Mouse (Mus musculus) intestine, postnatal 0 days (tissue): Measurements from ENCODE around the gene Zfp512. TPM values are rescaled to one million over a fixed set of nuclear protein-coding genes. Genes with fewer than 3 reads are reported as not detected.
A peak's percentile ranks its signal among the peaks of the same experiment; 100 is the strongest.

Source experiments
- ATAC-seq: fragments of 200-750 bp; cut with Nextera tagmentation; 2 replicates; pipeline ENCODE4 v1.8.0; 2017; ENCODE audit warnings: mild to moderate bottlenecking, moderate TSS enrichment, moderate library complexity
- H3K27ac ChIP-seq: fragments of 300-500 bp; sonication (generic); 2 replicates; pipeline ENCODE4 v1.5.1; 2014; ENCODE audit warnings: mild to moderate bottlenecking, low read depth, low read length, moderate library complexity
- H3K27me3 ChIP-seq: fragments of 300-500 bp; sonication (generic); replicated peaks from 2 replicates; pipeline ENCODE4 v1.6.1; 2014; ENCODE audit warnings: low read length, mixed read lengths; ENCODE audit not compliant: control insufficient read depth, insufficient read depth
- H3K36me3 ChIP-seq: fragments of 300-500 bp; sonication (generic); 2 replicates; pipeline ENCODE4 v1.6.1; 2014; ENCODE audit warnings: mild to moderate bottlenecking, moderate library complexity; ENCODE audit not compliant: control insufficient read depth, insufficient read depth
- H3K4me1 ChIP-seq: fragments of 300-500 bp; sonication (generic); replicated peaks from 2 replicates; pipeline ENCODE4 v1.6.1; 2014; ENCODE audit warnings: antibody characterized with exemption, low read length, mixed read lengths; ENCODE audit not compliant: control insufficient read depth, insufficient read depth
- H3K4me2 ChIP-seq: fragments of 300-500 bp; sonication (generic); replicated peaks from 2 replicates; pipeline ENCODE4 v1.6.1; 2014; ENCODE audit warnings: low read depth, mild to moderate bottlenecking, moderate library complexity
- H3K4me3 ChIP-seq: fragments of 300-500 bp; sonication (generic); 2 replicates; pipeline ENCODE4 v1.5.1; 2014; ENCODE audit warnings: low read depth, low read length
- H3K9ac ChIP-seq: fragments of 300-500 bp; sonication (generic); 2 replicates; pipeline ENCODE4 v1.6.1; 2014; ENCODE audit warnings: mild to moderate bottlenecking, low read depth, low read length
- H3K9me3 ChIP-seq: fragments of 300-500 bp; sonication (generic); 2 replicates; pipeline ENCODE4 v1.6.1; 2016; ENCODE audit warnings: mixed run types; ENCODE audit not compliant: control insufficient read depth
- CTCF ChIP-seq: sonication (generic); IDR thresholded peaks from 2 replicates; pipeline ENCODE4 v1.5.1; 2016; ENCODE audit warnings: low read depth, mild to moderate bottlenecking, control low read depth, antibody characterized with exemption, moderate library complexity
- WGBS: fragments of 180-500 bp; shearing (Covaris S2); extraction: QIAGEN DNeasy Blood & Tissue Kit; methylation state at CpG from one replicate; pipeline ENCODE4 v1.1.7; 2014; 5-methylcytosine and 5-hydroxymethylcytosine counted together
- polyA plus RNA-seq: library from polyadenylated mRNA; unstranded; fragments of >200 nt; fragmentation: Nextera tagmentation; extraction: Ambion mirVana; gene quantifications from 2 replicates; pipeline ENCODE4 v1.2.1, GENCODE M21; 2015

Zfp512 gene
- polyA plus RNA-seq, 1 experiment from 2014 or later, result 9.3 TPM

GRCm38 (mm10) chr5:31469711-31470110 lies 17.5 kb downstream of the Zfp512 start:
- H3K4me2 ChIP-seq, result no peak overlapping the region
- 90% methylated on average over 6 of the region's 6 CpGs for WGBS
- no peak overlapping the region for H3K27ac ChIP-seq
- no peak for ATAC-seq
- TF ChIP-seq CTCF, result no peak
- no peak overlapping the region for H3K9ac ChIP-seq
- H3K4me1 ChIP-seq, result no peaks in the 10 kb centered on the region
- peaks cover 72% of the 10 kb centered on the region for H3K36me3 ChIP-seq
- no peaks in the 10 kb centered on the region for H3K27me3 ChIP-seq
- H3K4me3 ChIP-seq, result no peak overlapping the region
- no peaks in the 10 kb centered on the region for H3K9me3 ChIP-seq

GRCm38 (mm10) chr5:31470334-31470733 lies 18.1 kb downstream of the Zfp512 start:
- H3K36me3 ChIP-seq, result peaks cover 75% of the 10 kb centered on the region
- no peaks in the 10 kb centered on the region for H3K27me3 ChIP-seq
- no peak overlapping the region for H3K9ac ChIP-seq
- H3K4me2 ChIP-seq, result no peak overlapping the region
- peak; percentile 81 for TF ChIP-seq CTCF
- H3K27ac ChIP-seq, result no peak overlapping the region
- WGBS, result 73% methylated on average over 7 of the region's 7 CpGs
- no peak for ATAC-seq
- no peaks in the 10 kb centered on the region for H3K9me3 ChIP-seq
- H3K4me3 ChIP-seq, result no peak overlapping the region
- no peaks in the 10 kb centered on the region for H3K4me1 ChIP-seq

- no peak overlapping the region for H3K9ac ChIP-seq
- no peak overlapping the region for H3K4me3 ChIP-seq
- no peak for ATAC-seq
- no peaks in the 10 kb centered on the region for H3K9me3 ChIP-seq
- H3K36me3 ChIP-seq, result peaks cover 60% of the 10 kb centered on the region
- TF ChIP-seq CTCF, result no peak
- WGBS, result 92% methylated on average over 4 of the region's 4 CpGs
- H3K4me1 ChIP-seq, result no peaks in the 10 kb centered on the region
- H3K4me2 ChIP-seq, result no peak overlapping the region
- H3K27me3 ChIP-seq, result no peaks in the 10 kb centered on the region
- H3K27ac ChIP-seq, result no peak overlapping the region
Measured at GRCm38 (mm10) chr5:31480536-31480935, 28.3 kb downstream of the Zfp512 start.

- WGBS, result 97% methylated on average over 3 of the region's 3 CpGs
- no peak within 1 kb of the TSS for H3K4me2 ChIP-seq
- no peak within 1 kb of the TSS for H3K4me3 ChIP-seq
- no peak within 1 kb of the TSS for H3K9ac ChIP-seq
- no peaks in the 10 kb centered on the region for H3K4me1 ChIP-seq
- peaks cover 12% of the 10 kb centered on the region for H3K36me3 ChIP-seq
- no peak for TF ChIP-seq CTCF
- ATAC-seq, result no peak
- no peaks in the 10 kb centered on the region for H3K27me3 ChIP-seq
- H3K27ac ChIP-seq, result no peak within 1 kb of the TSS
- no peaks in the 10 kb centered on the region for H3K9me3 ChIP-seq
Measured at GRCm38 (mm10) chr5:31485440-31485839, 33.2 kb downstream of the Zfp512 start, which contains the start of gene 4930548H24Rik. Gene 4930548H24Rik, plus strand, starts transcription at chr5:31485740.

GRCm38 (mm10) chr5:31487889-31488288 lies 35.7 kb downstream of the Zfp512 start:
- no peak for ATAC-seq
- H3K9me3 ChIP-seq, result no peaks in the 10 kb centered on the region
- no peak overlapping the region for H3K27ac ChIP-seq
- H3K27me3 ChIP-seq, result no peaks in the 10 kb centered on the region
- no peak overlapping the region for H3K4me2 ChIP-seq
- no peaks in the 10 kb centered on the region for H3K4me1 ChIP-seq
- no peaks in the 10 kb centered on the region for H3K36me3 ChIP-seq
- TF ChIP-seq CTCF, result no peak
- no peak overlapping the region for H3K9ac ChIP-seq
- no peak overlapping the region for H3K4me3 ChIP-seq
- 94% methylated on average over 3 of the region's 3 CpGs for WGBS

GRCm38 (mm10) chr5:31489116-31489769 lies 37.0 kb downstream of the Zfp512 start:
- Histone ChIP-seq H3K36me3 (no peaks in the 10 kb centered on the region), H3K4me1 (0 out of 2 replicates have a peak, but pooled peaks cover 5% of the 10 kb centered on the region), H3K27me3 (no peaks in the 10 kb centered on the region), H3K4me2 (no peak overlapping the region), H3K27ac (no peak overlapping the region), H3K9ac (no peak overlapping the region), H3K9me3 (no peaks in the 10 kb centered on the region), H3K4me3 (no peak overlapping the region)
- no peak for TF ChIP-seq CTCF
- no peak for ATAC-seq
- WGBS, result 62% methylated on average over 7 of the region's 7 CpGs
